In the genomic region with DNA sequence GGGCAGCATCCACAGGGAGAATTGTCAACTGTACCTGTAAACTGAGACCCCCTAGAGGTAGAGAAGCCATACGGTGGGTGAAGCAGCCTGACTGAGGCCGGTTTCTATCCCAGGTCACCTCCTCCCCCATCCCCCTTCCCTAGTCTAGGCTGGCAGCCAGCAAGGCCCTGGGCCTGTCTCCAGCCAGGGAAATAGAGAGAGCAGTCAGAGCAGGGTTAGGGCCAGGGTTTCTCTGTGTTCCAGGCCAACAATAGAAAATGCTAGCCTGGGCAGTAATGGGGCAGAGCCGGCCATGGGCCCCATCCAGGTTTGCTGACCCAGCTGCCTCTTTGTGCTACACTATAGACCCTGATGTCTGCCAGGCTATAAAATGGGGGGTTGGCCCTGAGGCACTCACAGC, we compare ENCODE assay signal across 7 mouse cellular contexts. TPM values are rescaled to one million over a fixed set of nuclear protein-coding genes. Genes with fewer than 3 reads are reported as not detected.
A peak's percentile ranks its signal among the peaks of the same experiment; 100 is the strongest.
DNase-seq lines count a peak whose midpoint lies in the region.

A gene (plus strand): TSS at position 390 of the 400 bp plus-strand sequence.

- peak; percentile 74 for DNase-seq in right cerebral cortex, adult 18-20 months
- DNase-seq in right cerebral cortex, postnatal 14 days: no peak
- peak; percentile 94 for DNase-seq in cerebellum, adult 9-11 months
- peak; percentile 77 for DNase-seq in heart, adult 8-10 months (ENCODE audit: low spot score)
- peak; percentile 82 for DNase-seq in layer of hippocampus, adult 9-11 months
- peak; percentile 74 for DNase-seq in skeletal muscle tissue, adult 2 months (ENCODE audit: low read depth, low spot score)
- no peak for DNase-seq in thymus, adult 18-20 months

RNA-seq across cellular contexts. Expression of the gene that starts here (rescaled TPM):
- 1 to 10 TPM; 2.0 to 3.4 (median 2.7) TPM for total RNA-seq in heart, adult 8-10 months (2022)

Comparison
In these comparisons a context has a peak if more than half of its experiments do, and no peak if none do; other contexts are left out.
1. DNase-seq: peak in right cerebral cortex, adult 18-20 months (single experiment), cerebellum, adult 9-11 months (single experiment), heart, adult 8-10 months (single experiment), layer of hippocampus, adult 9-11 months (single experiment) and skeletal muscle tissue, adult 2 months (single experiment); none in right cerebral cortex, postnatal 14 days (single experiment) and thymus, adult 18-20 months (0 of 2).